Mouse (Mus musculus) midbrain, postnatal 0 days (tissue): ENCODE data around the gene Stk39. TPM values are rescaled to one million over a fixed set of nuclear protein-coding genes. Genes with fewer than 3 reads are reported as not detected.

Source experiments
- ATAC-seq: fragments of 200-750 bp; cut with Nextera tagmentation; 2 replicates; pipeline ENCODE4 v1.8.0; 2017; ENCODE audit warnings: moderate number of reproducible peaks, mild to moderate bottlenecking, moderate TSS enrichment, moderate library complexity; ENCODE audit not compliant: low FRiP score
- DNase-seq: peaks from one replicate; pipeline ENCODE4 v3.0.0-alpha.2; 2015; ENCODE audit warnings: low spot score
- H3K27ac ChIP-seq: fragments of 300-500 bp; sonication (generic); 2 replicates; pipeline ENCODE4 v1.5.1; 2014; ENCODE audit warnings: low read depth, mild to moderate bottlenecking, low read length, mixed read lengths
- H3K27me3 ChIP-seq: fragments of 300-500 bp; sonication (generic); 2 replicates; pipeline ENCODE4 v1.6.1; 2014; ENCODE audit warnings: low read length, control low read depth, mixed read lengths; ENCODE audit not compliant: insufficient read depth
- H3K36me3 ChIP-seq: fragments of 300-500 bp; sonication (generic); 2 replicates; pipeline ENCODE4 v1.6.1; 2014; ENCODE audit warnings: low read length, control low read depth, mixed read lengths; ENCODE audit not compliant: insufficient read depth
- H3K4me1 ChIP-seq: fragments of 300-500 bp; sonication (generic); 2 replicates; pipeline ENCODE4 v1.6.1; 2014; ENCODE audit warnings: mild to moderate bottlenecking, control low read depth, antibody characterized with exemption, low read length, mixed read lengths; ENCODE audit not compliant: insufficient read depth
- H3K4me2 ChIP-seq: fragments of 300-500 bp; sonication (generic); 2 replicates; pipeline ENCODE4 v1.6.1; 2014; ENCODE audit warnings: low read depth, mild to moderate bottlenecking, low read length, mixed read lengths; ENCODE audit not compliant: poor library complexity, severe bottlenecking
- H3K4me3 ChIP-seq: fragments of 300-500 bp; sonication (generic); 2 replicates; pipeline ENCODE4 v1.5.1; 2014; ENCODE audit warnings: low read depth, mild to moderate bottlenecking, low read length, moderate library complexity
- H3K9ac ChIP-seq: fragments of 300-500 bp; sonication (generic); replicated peaks from 2 replicates; pipeline ENCODE4 v1.6.1; 2014; ENCODE audit warnings: mild to moderate bottlenecking, low read length, moderate library complexity, mixed read lengths; ENCODE audit not compliant: poor library complexity, severe bottlenecking
- H3K9me3 ChIP-seq: fragments of 300-500 bp; sonication (generic); 2 replicates; pipeline ENCODE4 v1.6.1; 2016; ENCODE audit warnings: low read length, control low read depth
- CTCF ChIP-seq: IDR thresholded peaks from 2 replicates; pipeline ENCODE4 v1.5.1; 2016; ENCODE audit warnings: antibody characterized with exemption, mild to moderate bottlenecking
- WGBS: fragments of 180-500 bp; shearing (Covaris S2); extraction: QIAGEN DNeasy Blood & Tissue Kit; methylation state at CpG from one replicate; pipeline ENCODE4 v1.1.7; 2014; 5-methylcytosine and 5-hydroxymethylcytosine counted together
- polyA plus RNA-seq: library from polyadenylated mRNA; unstranded; fragments of >200 nt; fragmentation: Nextera tagmentation; extraction: Ambion mirVana; gene quantifications from 2 replicates; pipeline ENCODE4 v1.2.1, GENCODE M21; 2015
- total RNA-seq: library from RNA; depleted of rRNA; stranded (reverse); fragments of >200 nt; gene quantifications from 2 replicates; pipeline ENCODE4 v1.2.3, GENCODE M21; 2014

Stk39 gene
- total and polyA plus RNA-seq, 2 experiments from 2014 or later = 23.4 to 33.9 TPM

- WGBS = 62% methylated on average over 6 of the region's 6 CpGs
- Histone ChIP-seq H3K27me3 (no peaks in the 10 kb centered on the region), H3K4me1 (no peaks in the 10 kb centered on the region), H3K36me3 (no peaks in the 10 kb centered on the region), H3K4me2 (no peak overlapping the region), H3K27ac (no peak overlapping the region), H3K9me3 (no peaks in the 10 kb centered on the region), H3K9ac (no peak overlapping the region), H3K4me3 (no peak overlapping the region)
- TF ChIP-seq CTCF = no peak
- DNase-seq = no peak
- no peak for ATAC-seq
Observed at GRCm38 (mm10) chr2:68252048-68252758, 219.9 kb downstream of the Stk39 start.

GRCm38 (mm10) chr2:68250897-68251296, 221.2 kb downstream of the Stk39 start:
- no peak for TF ChIP-seq CTCF
- ATAC-seq = no peak
- Histone ChIP-seq H3K36me3 (no peaks in the 10 kb centered on the region), H3K9me3 (no peaks in the 10 kb centered on the region), H3K27me3 (no peaks in the 10 kb centered on the region), H3K4me3 (no peak overlapping the region), H3K4me1 (no peaks in the 10 kb centered on the region), H3K9ac (no peak overlapping the region), H3K4me2 (no peak overlapping the region), H3K27ac (no peak overlapping the region)
- 83% methylated on average over 10 of the region's 10 CpGs for WGBS
- DNase-seq = no peak

- no peaks in the 10 kb centered on the region for H3K36me3 ChIP-seq
- DNase-seq = no peak
- H3K4me3 ChIP-seq = no peak overlapping the region
- H3K4me1 ChIP-seq = no peaks in the 10 kb centered on the region
- H3K9ac ChIP-seq = no peak overlapping the region
- 63% methylated on average over 4 of the region's 4 CpGs for WGBS
- no peak overlapping the region for H3K4me2 ChIP-seq
- ATAC-seq = no peak
- no peak overlapping the region for H3K27ac ChIP-seq
- H3K9me3 ChIP-seq = no peaks in the 10 kb centered on the region
- no peak for TF ChIP-seq CTCF
- H3K27me3 ChIP-seq = no peaks in the 10 kb centered on the region
Observed at GRCm38 (mm10) chr2:68249855-68250424, 222.1 kb downstream of the Stk39 start.

- Histone ChIP-seq H3K27ac (no peak overlapping the region), H3K9me3 (no peaks in the 10 kb centered on the region), H3K36me3 (no peaks in the 10 kb centered on the region), H3K27me3 (no peaks in the 10 kb centered on the region), H3K4me3 (no peak overlapping the region), H3K9ac (no peak overlapping the region), H3K4me1 (no peaks in the 10 kb centered on the region), H3K4me2 (no peak overlapping the region)
- ATAC-seq = no peak
- WGBS = 41% methylated on average over 3 of the region's 3 CpGs
- DNase-seq = no peak
- TF ChIP-seq CTCF = no peak
Observed at GRCm38 (mm10) chr2:68246284-68246683, 225.8 kb downstream of the Stk39 start.

GRCm38 (mm10) chr2:68244556-68244955, 227.5 kb downstream of the Stk39 start:
- no peaks in the 10 kb centered on the region for H3K4me1 ChIP-seq
- H3K4me2 ChIP-seq = no peak overlapping the region
- no peak overlapping the region for H3K27ac ChIP-seq
- no peaks in the 10 kb centered on the region for H3K36me3 ChIP-seq
- no peaks in the 10 kb centered on the region for H3K27me3 ChIP-seq
- no peak for ATAC-seq
- no peak overlapping the region for H3K9ac ChIP-seq
- DNase-seq = no peak
- TF ChIP-seq CTCF = no peak
- no peak overlapping the region for H3K4me3 ChIP-seq
- no peaks in the 10 kb centered on the region for H3K9me3 ChIP-seq
- 90% methylated on average over 1 of the region's 1 CpGs for WGBS

GRCm38 (mm10) chr2:68243879-68244553, 228.1 kb downstream of the Stk39 start:
- H3K27me3 ChIP-seq = no peaks in the 10 kb centered on the region
- H3K9me3 ChIP-seq = no peaks in the 10 kb centered on the region
- H3K9ac ChIP-seq = no peak overlapping the region
- H3K4me3 ChIP-seq = no peak overlapping the region
- no peaks in the 10 kb centered on the region for H3K4me1 ChIP-seq
- no peak for ATAC-seq
- TF ChIP-seq CTCF = no peak
- no peaks in the 10 kb centered on the region for H3K36me3 ChIP-seq
- no peak for DNase-seq
- H3K27ac ChIP-seq = no peak overlapping the region
- H3K4me2 ChIP-seq = no peak overlapping the region
- WGBS = 72% methylated on average over 12 of the region's 12 CpGs
